Mouse (Mus musculus) heart, postnatal 25 days (tissue): ENCODE measurements around the gene Ints2. TPM values are rescaled to one million over a fixed set of nuclear protein-coding genes. Genes with fewer than 3 reads are reported as not detected.
"Not testable (repeated sequence)": the region's sequence is repeated elsewhere in the genome, so short reads cannot be mapped to it uniquely, and the experiment has no call there.

ENCODE experiments used
- DNase-seq: peaks from one replicate; pipeline ENCODE4 v3.0.0; 2022; ENCODE audit warnings: low spot score
- intact Hi-C: fragments of 180-260 bp; cut with DNase I; formaldehyde crosslinking; loops from one replicate; pipeline ENCODE4 v1.15.1; 2025
- total RNA-seq, 2 experiments: library from RNA; stranded (reverse); gene quantifications; 2 replicates each; pipeline ENCODE4 v1.2.3; 2021

Ints2 gene
- total RNA-seq, 2 experiments from 2014 or later = 5.3 to 6.7 TPM

DNA sequence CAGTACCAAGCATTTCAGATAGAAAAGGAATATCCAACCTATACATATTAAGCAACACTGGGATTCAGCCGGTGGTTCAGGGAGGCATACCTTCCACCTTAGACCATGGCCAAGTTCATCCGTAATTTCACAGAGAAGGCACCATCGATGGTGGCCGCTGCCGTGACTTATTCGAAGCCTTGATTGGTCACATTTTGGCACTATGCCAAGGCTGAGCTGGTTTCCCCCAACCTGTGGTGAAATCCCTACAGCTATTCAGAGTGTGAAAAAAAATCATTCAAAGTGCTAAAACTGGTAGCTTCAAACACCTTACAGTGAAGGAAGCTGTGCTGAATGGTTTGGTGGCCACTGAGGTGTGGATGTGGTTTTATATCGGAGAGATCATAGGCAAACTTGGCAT is 72.2 kb downstream of the Ints2 start:
- intact Hi-C loops, DNase-seq: not testable (repeated sequence)

DNA sequence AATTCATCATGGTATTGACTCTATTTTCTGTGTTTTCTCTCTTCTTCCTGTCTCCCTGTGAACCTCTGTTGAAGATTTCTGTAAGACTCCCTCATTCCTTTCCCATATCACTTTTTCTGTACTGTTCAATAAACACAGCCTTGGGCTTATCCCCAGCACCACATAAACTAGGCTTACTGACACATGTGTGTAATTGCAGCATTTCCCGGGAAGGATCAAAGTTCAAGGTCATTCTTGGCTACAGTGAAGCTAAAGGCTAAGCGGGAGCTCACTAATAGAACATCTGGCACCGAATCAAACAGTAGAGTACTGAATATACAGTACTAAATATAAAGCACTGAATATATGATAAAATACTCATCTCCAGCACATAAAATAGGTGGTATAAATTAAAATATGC is 81.5 kb downstream of the Ints2 start:
- intact Hi-C loops = loop anchor here (10.0 kb wide), 2 partner anchors 101 to 701 kb away; no protein-coding TSS in a partner anchor
- DNase-seq = no peak

DNA sequence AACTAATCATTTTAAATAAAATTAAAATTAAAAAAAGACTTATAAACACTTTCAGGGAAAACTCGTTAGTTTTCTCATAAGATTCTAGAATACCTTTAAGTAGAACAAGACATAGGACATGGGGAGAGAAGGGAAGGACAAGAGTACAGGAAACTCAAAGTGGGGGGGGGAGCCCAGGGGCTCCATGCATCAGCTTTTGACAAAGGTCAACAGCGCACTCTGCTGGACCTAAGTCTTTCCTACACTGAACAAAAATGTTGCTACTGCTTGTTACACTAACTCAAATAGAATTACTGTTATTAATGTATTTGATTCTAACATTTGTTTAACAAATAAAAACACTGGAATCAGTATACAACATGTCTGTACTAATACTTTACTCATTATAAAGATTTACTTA is 83.2 kb downstream of the Ints2 start:
- no peak for DNase-seq
- intact Hi-C loops = loop anchor here (5.0 to 10.0 kb wide), 5 partner anchors 99 to 792 kb away; no protein-coding TSS in a partner anchor

DNA sequence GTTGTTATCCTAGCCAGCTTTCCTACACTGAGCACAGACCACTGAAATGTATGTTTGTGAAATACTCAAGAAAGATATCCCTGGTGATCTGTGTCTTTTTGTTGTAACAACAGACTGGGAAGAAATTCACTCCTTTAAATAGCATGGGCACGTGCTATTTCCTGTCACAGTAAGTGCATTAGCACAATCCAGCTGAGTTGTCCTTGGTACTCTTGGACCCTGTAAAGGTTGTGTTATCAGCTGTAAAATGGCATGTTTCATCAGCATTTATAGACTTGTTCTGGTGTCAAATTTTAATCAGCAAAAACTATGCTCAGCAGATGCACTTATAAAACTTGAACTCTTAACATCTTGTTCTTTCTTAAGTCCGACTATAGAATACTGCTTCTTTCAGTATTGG is 86.6 kb downstream of the Ints2 start:
- intact Hi-C loops = loop anchor here (5.0 to 10.0 kb wide), 5 partner anchors 96 to 788 kb away; no protein-coding TSS in a partner anchor
- DNase-seq = no peak

Other genes starting within 250 kb of the Ints2 start
- under 1 TPM; 0.55 to 0.59 TPM for gene Brip1, start 56.4 kb downstream of the Ints2 start, total RNA-seq
- 10 to 100 TPM; 33.4 to 44.7 TPM for gene Med13, start 100.0 kb upstream of the Ints2 start, total RNA-seq
- gene Rnft1, start 227.1 kb upstream of the Ints2 start, total RNA-seq = 10 to 100 TPM; 27.3 to 32.6 TPM